Mouse (Mus musculus) heart, embryonic 13.5 days (tissue): ENCODE data around the gene Tmem161a. TPM values are rescaled to one million over a fixed set of nuclear protein-coding genes. Genes with fewer than 3 reads are reported as not detected.

ENCODE experiments used
- ATAC-seq: fragments of 200-750 bp; cut with Nextera tagmentation; 2 replicates; pipeline ENCODE4 v1.8.0; 2017; ENCODE audit warnings: moderate TSS enrichment; ENCODE audit not compliant: insufficient number of reproducible peaks, low FRiP score, low TSS enrichment; ENCODE audit errors: extremely low read depth
- H3K27ac ChIP-seq: fragments of 300-500 bp; sonication (generic); replicated peaks from 2 replicates; pipeline ENCODE4 v1.5.1; 2015; ENCODE audit warnings: moderate library complexity, mild to moderate bottlenecking, inconsistent platforms
- H3K27me3 ChIP-seq: fragments of 300-500 bp; sonication (generic); replicated peaks from 2 replicates; pipeline ENCODE4 v1.6.1; 2015; ENCODE audit warnings: mild to moderate bottlenecking, inconsistent platforms
- H3K36me3 ChIP-seq: fragments of 300-500 bp; sonication (generic); 2 replicates; pipeline ENCODE4 v1.6.1; 2015; ENCODE audit warnings: mild to moderate bottlenecking, inconsistent platforms
- H3K4me1 ChIP-seq: fragments of 300-500 bp; sonication (generic); 2 replicates; pipeline ENCODE4 v1.6.1; 2015; ENCODE audit warnings: inconsistent platforms
- H3K4me2 ChIP-seq: fragments of 300-500 bp; sonication (generic); 2 replicates; pipeline ENCODE4 v1.6.1; 2015; ENCODE audit warnings: inconsistent platforms, mild to moderate bottlenecking, moderate library complexity
- H3K4me3 ChIP-seq: fragments of 300-500 bp; sonication (generic); 2 replicates; pipeline ENCODE4 v1.5.1; 2015; ENCODE audit warnings: moderate library complexity, mild to moderate bottlenecking, inconsistent platforms
- H3K9ac ChIP-seq: fragments of 300-500 bp; sonication (generic); 2 replicates; pipeline ENCODE4 v1.6.1; 2015; ENCODE audit warnings: inconsistent platforms, mild to moderate bottlenecking, moderate library complexity
- H3K9me3 ChIP-seq: fragments of 300-500 bp; sonication (generic); 2 replicates; pipeline ENCODE4 v1.6.1; 2016; ENCODE audit warnings: inconsistent platforms
- WGBS: fragments of 180-500 bp; shearing (Covaris S2); methylation state at CpG from one replicate; pipeline ENCODE4 v1.1.7; 2015; ENCODE audit warnings: mixed read lengths; 5-methylcytosine and 5-hydroxymethylcytosine counted together
- polyA plus RNA-seq: library from polyadenylated mRNA; unstranded; fragments of >200 nt; fragmentation: Nextera tagmentation; extraction: Ambion mirVana; gene quantifications from 2 replicates; pipeline ENCODE4 v1.2.1, GENCODE M21; 2015

Tmem161a gene
- polyA plus RNA-seq, 1 experiment from 2014 or later = 91.8 TPM

DNA sequence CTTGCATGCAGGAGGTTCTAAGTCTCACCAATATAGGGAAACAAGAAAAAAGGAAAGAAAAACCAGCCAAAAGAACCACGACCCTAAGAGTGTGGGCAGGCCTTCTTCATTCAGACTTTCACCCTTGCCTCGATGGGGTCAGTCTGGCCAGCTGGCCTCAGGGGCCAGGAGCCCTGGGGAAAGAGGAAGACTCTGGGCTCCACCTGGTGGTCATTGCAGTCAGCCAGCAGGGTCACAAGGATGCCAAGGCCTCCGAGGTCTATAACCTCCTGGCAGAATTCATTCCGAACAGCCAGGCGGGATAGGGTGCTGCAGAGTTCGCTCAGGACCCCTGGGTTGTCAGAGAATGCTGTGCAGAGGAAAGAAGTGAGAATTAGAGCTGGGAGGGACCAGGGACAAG lies 51.2 kb downstream of the Tmem161a start:
- Histone ChIP-seq H3K36me3 (peaks cover 63% of the 10 kb centered on the region), H3K4me1 (peaks cover 15% of the 10 kb centered on the region), H3K4me3 (no peak overlapping the region), H3K27me3 (no peaks in the 10 kb centered on the region), H3K9me3 (no peaks in the 10 kb centered on the region), H3K9ac (no peak overlapping the region), H3K4me2 (no peak overlapping the region), H3K27ac (no peak overlapping the region)
- WGBS = 41% methylated on average over 6 of the region's 6 CpGs
- ATAC-seq = 0 out of 2 replicates have a peak, but pooled peaks have one; percentile 21

DNA sequence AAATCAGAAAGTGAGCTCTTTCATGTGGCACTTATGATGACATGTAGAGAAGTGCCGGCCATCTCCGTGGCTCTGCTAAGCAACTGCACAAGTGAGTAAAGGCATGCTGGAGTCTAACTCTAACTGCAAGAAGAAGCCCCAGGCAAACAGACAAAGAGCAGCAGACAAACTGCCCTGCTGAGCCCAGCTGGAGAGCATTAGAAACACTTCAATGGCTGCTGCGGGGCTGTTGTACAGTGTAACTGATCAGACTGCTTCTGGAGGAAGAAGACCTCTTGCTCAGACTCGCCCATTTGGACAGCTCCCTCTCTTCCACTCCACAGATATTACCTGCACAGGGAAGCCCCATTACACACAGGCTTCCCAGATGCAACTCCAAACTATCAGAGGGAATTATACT lies 55.8 kb downstream of the Tmem161a start:
- WGBS = 84% methylated on average over 4 of the region's 4 CpGs
- no peak for ATAC-seq
- peaks cover 76% of the 10 kb centered on the region for H3K36me3 ChIP-seq

DNA sequence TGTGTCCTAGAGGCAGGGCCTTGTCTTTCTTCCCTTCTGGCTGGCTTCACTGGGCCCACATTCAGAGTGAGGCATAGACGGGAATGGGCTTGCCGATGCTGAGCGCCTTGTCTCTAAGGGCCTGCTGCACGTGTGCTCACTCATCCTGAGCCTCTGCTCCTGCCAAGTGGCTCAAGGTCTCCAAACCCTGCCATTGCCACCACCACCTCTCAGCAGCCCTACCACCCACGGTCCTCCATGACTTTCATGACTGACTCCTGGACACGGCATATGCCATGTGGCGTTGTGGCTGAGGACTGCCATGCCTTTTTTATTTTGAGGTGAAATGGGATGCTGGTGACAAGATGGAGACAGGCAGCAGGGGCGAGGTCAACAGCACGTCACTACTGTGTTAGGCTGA lies 58.7 kb downstream of the Tmem161a start:
- H3K4me1 ChIP-seq = peaks cover 18% of the 10 kb centered on the region
- no peak overlapping the region for H3K9ac ChIP-seq
- peaks cover 47% of the 10 kb centered on the region for H3K36me3 ChIP-seq
- 93% methylated on average over 9 of the region's 9 CpGs for WGBS
- H3K27me3 ChIP-seq = no peaks in the 10 kb centered on the region
- no peak overlapping the region for H3K27ac ChIP-seq
- no peak overlapping the region for H3K4me3 ChIP-seq
- no peaks in the 10 kb centered on the region for H3K9me3 ChIP-seq
- no peak overlapping the region for H3K4me2 ChIP-seq
- ATAC-seq = no peak

More for the DNA sequence above, 55.8 kb downstream of the Tmem161a start:
- no peak overlapping the region for H3K9ac ChIP-seq
- no peak overlapping the region for H3K27ac ChIP-seq
- H3K9me3 ChIP-seq = no peaks in the 10 kb centered on the region
- no peak overlapping the region for H3K4me2 ChIP-seq
- no peak overlapping the region for H3K4me3 ChIP-seq
- no peaks in the 10 kb centered on the region; the same call in 1 of the 2 replicates for H3K4me1 ChIP-seq
- no peaks in the 10 kb centered on the region for H3K27me3 ChIP-seq

Other genes with a start within 250 kb of the Tmem161a start
- 27.3 and 29.9 TPM in 2 replicates for gene Gatad2a, start 176.0 kb upstream of the Tmem161a start, polyA plus RNA-seq
- gene Mau2, start 129.6 kb upstream of the Tmem161a start, polyA plus RNA-seq = 34.9 and 36.0 TPM in 2 replicates
- 31.1 and 32.6 TPM in 2 replicates for gene Sugp1, start 129.5 kb upstream of the Tmem161a start, polyA plus RNA-seq
- gene Tm6sf2, start 99.4 kb upstream of the Tmem161a start, polyA plus RNA-seq = 1.1 and 1.6 TPM in 2 replicates
- gene Hapln4, start 88.9 kb upstream of the Tmem161a start, polyA plus RNA-seq = 0.12 and 0.23 TPM in 2 replicates
- 0.17 and 0.36 TPM in 2 replicates for gene Ncan, start 51.5 kb upstream of the Tmem161a start, polyA plus RNA-seq
- gene Nr2c2ap, start 41.0 kb upstream of the Tmem161a start, polyA plus RNA-seq = 30.5 and 34.3 TPM in 2 replicates
- 15.1 and 17.0 TPM in 2 replicates for gene Rfxank, start 33.2 kb upstream of the Tmem161a start, polyA plus RNA-seq
- 36.1 and 40.0 TPM in 2 replicates for gene Borcs8, start 32.9 kb upstream of the Tmem161a start, polyA plus RNA-seq
- 0.15 and 0.40 TPM in 2 replicates for gene Mef2b, start 32.6 kb upstream of the Tmem161a start, polyA plus RNA-seq
- gene Slc25a42, start 39.9 kb downstream of the Tmem161a start, polyA plus RNA-seq = 8.0 and 8.3 TPM in 2 replicates
- gene Sugp2, start 61.9 kb downstream of the Tmem161a start, polyA plus RNA-seq = 23.2 and 24.3 TPM in 2 replicates
- gene Armc6, start 62.1 kb downstream of the Tmem161a start, polyA plus RNA-seq = 20.6 and 20.7 TPM in 2 replicates
- 34.1 and 37.2 TPM in 2 replicates for gene Homer3, start 110.5 kb downstream of the Tmem161a start, polyA plus RNA-seq
- 32.6 and 34.1 TPM in 2 replicates for gene Ddx49, start 130.1 kb downstream of the Tmem161a start, polyA plus RNA-seq
- 294 and 344 TPM in 2 replicates for gene Cope, start 130.2 kb downstream of the Tmem161a start, polyA plus RNA-seq
- gene Cers1, start 143.4 kb downstream of the Tmem161a start, polyA plus RNA-seq = 1.9 and 2.6 TPM in 2 replicates
- 0.74 and 0.99 TPM in 2 replicates for gene Gdf1, start 157.5 kb downstream of the Tmem161a start, polyA plus RNA-seq
- gene Upf1, start 180.9 kb downstream of the Tmem161a start, polyA plus RNA-seq = 11.3 and 12.2 TPM in 2 replicates
- 3.5 TPM in 2 replicates for gene Comp, start 201.2 kb downstream of the Tmem161a start, polyA plus RNA-seq